Mouse (Mus musculus) MEL (cell line): ENCODE data around the gene Mr1. TPM values are rescaled to one million over a fixed set of nuclear protein-coding genes. Genes with fewer than 3 reads are reported as not detected.

Experiments used
- DNase-seq: peaks from one replicate; pipeline ENCODE4 v3.0.0; 2011; ENCODE audit warnings: low read depth, low spot score
- H3K27ac ChIP-seq: 2 replicates; pipeline ENCODE4 v1.5.1; 2012; ENCODE audit warnings: low read depth, mild to moderate bottlenecking, control low read depth, low read length, moderate library complexity; ENCODE audit not compliant: control insufficient read depth
- H3K27me3 ChIP-seq, 2 experiments: fragments of 150-350 bp in 1 of 2; sonication (generic) in 1 of 2; 2 replicates each; pipeline ENCODE4 v1.6.1; 2012; ENCODE audit warnings: low read length in 2 of 2, mild to moderate bottlenecking in 2 of 2, improper control_type of control experiment in 1 of 2, moderate library complexity in 1 of 2; ENCODE audit not compliant: insufficient read depth in 2 of 2, control insufficient read depth in 1 of 2
- H3K36me3 ChIP-seq, 2 experiments: 2 replicates each; pipeline ENCODE4 v1.6.1; 2012 to 2014; ENCODE audit warnings: low read length in 2 of 2, improper control_type of control experiment in 1 of 2, inconsistent platforms in 1 of 2, mild to moderate bottlenecking in 1 of 2; ENCODE audit not compliant: insufficient read depth in 2 of 2, control insufficient read depth in 1 of 2
- H3K4me1 ChIP-seq, 2 experiments: fragments of 150-350 bp in 1 of 2; sonication (generic) in 1 of 2; 2 replicates each; pipeline ENCODE4 v1.6.1; 2012; ENCODE audit warnings: low read length in 2 of 2, improper control_type of control experiment in 1 of 2, mild to moderate bottlenecking in 1 of 2; ENCODE audit not compliant: insufficient read depth in 2 of 2, control insufficient read depth in 1 of 2
- H3K4me3 ChIP-seq, 2 experiments: fragments of 150-350 bp in 1 of 2; sonication (generic) in 1 of 2; 2 replicates each; pipeline ENCODE4 v1.5.1; 2012; ENCODE audit warnings: low read depth in 2 of 2, low read length in 2 of 2, mild to moderate bottlenecking in 2 of 2, moderate library complexity in 2 of 2, control low read depth in 1 of 2, improper control_type of control experiment in 1 of 2; ENCODE audit not compliant: control insufficient read depth in 1 of 2, insufficient read depth in 1 of 2
- H3K79me2 ChIP-seq: 2 replicates; pipeline ENCODE4 v1.6.1; 2012; ENCODE audit warnings: mild to moderate bottlenecking, low read length, moderate library complexity; ENCODE audit not compliant: control insufficient read depth, poor library complexity, insufficient read depth
- H3K9ac ChIP-seq: 2 replicates; pipeline ENCODE4 v1.6.1; 2012; ENCODE audit warnings: low read depth, mild to moderate bottlenecking, control low read depth, low read length, moderate library complexity; ENCODE audit not compliant: control insufficient read depth, poor library complexity, severe bottlenecking
- H3K9me3 ChIP-seq: fragments of 150-350 bp; sonication (generic); replicated peaks from 2 replicates; pipeline ENCODE4 v1.6.1; 2012; ENCODE audit warnings: mild to moderate bottlenecking, low read length, improper control_type of control experiment, moderate library complexity; ENCODE audit not compliant: insufficient read depth
- BHLHE40 ChIP-seq: IDR thresholded peaks from 2 replicates; pipeline ENCODE4 v1.6.1; 2012; ENCODE audit warnings: low read depth, mild to moderate bottlenecking, inconsistent platforms, low read length, improper control_type of control experiment, borderline replicate concordance
- CHD1 ChIP-seq: IDR thresholded peaks from 2 replicates; pipeline ENCODE4 v1.6.1; 2012; ENCODE audit warnings: low read depth, mild to moderate bottlenecking, inconsistent platforms, low read length, improper control_type of control experiment
- CHD2 ChIP-seq: IDR thresholded peaks from 2 replicates; pipeline ENCODE4 v1.6.1; 2011; ENCODE audit warnings: low read length, improper control_type of control experiment
- ELF1 ChIP-seq: IDR thresholded peaks from 2 replicates; pipeline ENCODE4 v1.6.1; 2014; ENCODE audit warnings: low read depth, mild to moderate bottlenecking, inconsistent platforms, low read length, improper control_type of control experiment, moderate library complexity
- EP300 ChIP-seq, 2 experiments: IDR thresholded peaks; 2 replicates each; pipeline ENCODE4 v1.6.1; 2011; ENCODE audit warnings: improper control_type of control experiment in 2 of 2, low read length in 2 of 2, low read depth in 1 of 2, mild to moderate bottlenecking in 1 of 2
- ETS1 ChIP-seq: IDR thresholded peaks from 2 replicates; pipeline ENCODE4 v1.6.1; 2012; ENCODE audit warnings: low read depth, mild to moderate bottlenecking, inconsistent platforms, low read length, improper control_type of control experiment, moderate library complexity
- GATA1 ChIP-seq: IDR thresholded peaks from 2 replicates; pipeline ENCODE4 v1.6.1; 2011; ENCODE audit warnings: low read depth, low read length, improper control_type of control experiment
- HCFC1 ChIP-seq: IDR thresholded peaks from 2 replicates; pipeline ENCODE4 v1.6.1; 2012; ENCODE audit warnings: low read depth, mild to moderate bottlenecking, inconsistent platforms, low read length, improper control_type of control experiment, moderate library complexity
- JUND ChIP-seq: IDR thresholded peaks from 2 replicates; pipeline ENCODE4 v1.6.1; 2011; ENCODE audit warnings: low read depth, mild to moderate bottlenecking, improper control_type of control experiment, low read length
- MAZ ChIP-seq: IDR thresholded peaks from 2 replicates; pipeline ENCODE4 v1.6.1; 2012; ENCODE audit warnings: low read depth, mild to moderate bottlenecking, inconsistent platforms, low read length, improper control_type of control experiment
- MEF2A ChIP-seq: IDR thresholded peaks from 2 replicates; pipeline ENCODE4 v1.6.1; 2014; ENCODE audit warnings: low read depth, mild to moderate bottlenecking, inconsistent platforms, low read length, improper control_type of control experiment; ENCODE audit not compliant: poor library complexity, insufficient replicate concordance, severe bottlenecking; ENCODE audit errors: extremely low read depth
- MYC ChIP-seq: IDR thresholded peaks from 2 replicates; pipeline ENCODE4 v1.6.1; 2011; ENCODE audit warnings: low read depth, mild to moderate bottlenecking, low read length, improper control_type of control experiment, moderate library complexity
- NRF1 ChIP-seq: IDR thresholded peaks from 2 replicates; pipeline ENCODE4 v1.6.1; 2014; ENCODE audit warnings: low read depth, mild to moderate bottlenecking, inconsistent platforms, low read length, improper control_type of control experiment, moderate library complexity; ENCODE audit not compliant: poor library complexity, insufficient read depth, severe bottlenecking
- POLR2AphosphoS5 ChIP-seq: IDR thresholded peaks from 2 replicates; pipeline ENCODE4 v1.6.1; 2012; ENCODE audit warnings: low read depth, borderline replicate concordance, mild to moderate bottlenecking, inconsistent platforms, low read length, moderate library complexity, mixed read lengths
- SIN3A ChIP-seq: IDR thresholded peaks from 2 replicates; pipeline ENCODE4 v1.6.1; 2012; ENCODE audit warnings: low read length, improper control_type of control experiment, inconsistent platforms
- SMC3 ChIP-seq: IDR thresholded peaks from 2 replicates; pipeline ENCODE4 v1.6.1; 2011; ENCODE audit warnings: low read depth, low read length, improper control_type of control experiment
- TBP ChIP-seq: IDR thresholded peaks from 2 replicates; pipeline ENCODE4 v1.8.0; 2011; ENCODE audit warnings: low read depth, low read length, improper control_type of control experiment
- UBTF ChIP-seq: IDR thresholded peaks from 2 replicates; pipeline ENCODE4 v1.6.1; 2012; ENCODE audit warnings: low read depth, mild to moderate bottlenecking, inconsistent platforms, low read length, improper control_type of control experiment, moderate library complexity, borderline replicate concordance; ENCODE audit not compliant: insufficient read depth
- USF1 ChIP-seq: IDR thresholded peaks from 2 replicates; pipeline ENCODE4 v1.6.1; 2014; ENCODE audit warnings: low read depth, mild to moderate bottlenecking, inconsistent platforms, low read length, improper control_type of control experiment, moderate library complexity
- ZC3H11A ChIP-seq: IDR thresholded peaks from 2 replicates; pipeline ENCODE4 v1.6.1; 2012; ENCODE audit warnings: low read depth, mild to moderate bottlenecking, inconsistent platforms, low read length, improper control_type of control experiment
- polyA plus RNA-seq, 2 experiments: library from polyadenylated mRNA; stranded (reverse) in 1 of 2; unstranded in 1 of 2; fragments of >175 nt in 1 of 2; fragments of >200 nt in 1 of 2; gene quantifications; 2 replicates each; pipeline versions ENCODE4 v1.2.1 to v1.2.4; 2012; ENCODE audit warnings: low replicate concordance in 2 of 2, low read depth in 1 of 2; ENCODE audit not compliant: insufficient read length in 2 of 2, insufficient read depth in 1 of 2, missing spikeins in 1 of 2
- total RNA-seq: library from RNA; depleted of rRNA; stranded (reverse); fragments of 300-350 nt; gene quantifications from 2 replicates; pipeline ENCODE4 v1.2.3, GENCODE M21; 2012

Gene Mr1
- total and polyA plus RNA-seq, 3 experiments: 2.0 to 3.9 TPM; not detected in 1

DNA sequence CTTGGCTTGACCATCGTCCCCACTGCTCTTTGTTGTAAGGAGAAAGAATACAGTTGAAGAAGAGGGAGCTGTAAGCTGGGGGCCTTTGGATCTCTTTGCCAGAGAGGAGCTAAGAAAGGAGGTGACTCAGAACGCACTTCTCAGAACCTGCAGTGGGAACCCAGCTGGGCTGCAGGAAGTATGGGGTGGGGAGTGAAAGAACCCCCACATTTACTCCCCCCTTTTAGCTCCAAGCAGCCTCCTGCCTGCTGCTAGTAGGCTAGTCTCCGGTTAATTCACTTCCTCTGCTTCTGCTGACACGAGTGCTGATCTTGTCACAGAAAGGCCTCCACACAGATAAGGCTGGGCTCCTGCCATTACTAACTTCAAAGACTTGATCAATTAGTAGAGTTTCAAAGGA, 59.7 kb downstream of the Mr1 start:
- H3K4me1 ChIP-seq: peaks cover 18 to 51% of the 10 kb centered on the region in 2 experiments
- TF ChIP-seq ETS1 (peak; percentile 67), MAZ (peak; percentile 21; the same call in 1 of the 2 replicates), BHLHE40 (0 out of 2 replicates have a peak, but pooled peaks have one; percentile 17), EP300 (IDR thresholded peaks at IDR 0.05; ENCODE audit: low read depth in 1 of 2, low read length in 2 of 2) (peak; percentile 27 to 32; a peak in 3 of 4 replicates), SIN3A (peak; percentile 45; the same call in 1 of the 2 replicates), ZC3H11A (no peak), GATA1 (peak; percentile 61), TBP (0 out of 2 replicates have a peak, but pooled peaks have one; percentile 24), SMC3 (no peak), JUND (0 out of 2 replicates have a peak, but pooled peaks have one; percentile 25), MYC (peak; percentile 37; the same call in 1 of the 2 replicates)
- H3K9me3 ChIP-seq: no peaks in the 10 kb centered on the region
- no peaks in the 10 kb centered on the region for H3K27me3 ChIP-seq
- H3K4me3 ChIP-seq: peak overlapping the region; percentile 41 to 59
- peak overlapping the region; percentile 65 for H3K27ac ChIP-seq
- peak overlapping the region; percentile 61 for H3K9ac ChIP-seq
- H3K79me2 ChIP-seq: no peaks in the 10 kb centered on the region; the same call in 1 of the 2 replicates
- peak; percentile 63 for DNase-seq
- peaks cover 0 to 28% of the 10 kb centered on the region in 2 experiments; a peak in 2 of 4 replicates for H3K36me3 ChIP-seq

DNA sequence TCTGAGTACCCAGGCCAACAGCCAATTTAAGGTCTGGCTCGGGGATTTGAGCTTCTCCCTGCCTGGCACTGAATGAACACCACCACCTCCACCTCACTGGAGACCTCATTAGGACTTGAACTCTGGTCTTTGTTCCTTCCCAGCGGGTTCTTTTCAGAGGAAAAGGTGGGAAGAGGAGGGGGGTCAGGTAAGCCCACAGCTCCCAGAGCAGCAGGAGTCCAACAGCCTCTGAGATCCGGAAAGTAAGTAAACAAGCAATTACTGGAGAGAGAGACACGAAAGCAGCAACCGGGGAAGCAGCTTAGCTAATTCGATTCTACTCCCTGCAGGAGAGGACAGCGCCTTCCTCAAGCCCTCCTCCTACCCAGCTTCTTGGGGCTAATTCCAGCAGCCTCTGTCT, 60.2 kb downstream of the Mr1 start:
- Histone ChIP-seq H3K27ac (peak overlapping the region; percentile 65), H3K4me1 (peaks cover 18 to 49% of the 10 kb centered on the region in 2 experiments), H3K9ac (peak overlapping the region; percentile 61), H3K79me2 (no peaks in the 10 kb centered on the region; the same call in 1 of the 2 replicates), H3K36me3 (peaks cover 0 to 28% of the 10 kb centered on the region in 2 experiments; a peak in 2 of 4 replicates), H3K4me3 (peak overlapping the region; percentile 41 to 59), H3K9me3 (no peaks in the 10 kb centered on the region), H3K27me3 (no peaks in the 10 kb centered on the region)
- no peak for TF ChIP-seq NRF1
- no peak for TF ChIP-seq CHD1
- TF ChIP-seq POLR2AphosphoS5: no peak
- no peak for TF ChIP-seq MYC
- no peak for TF ChIP-seq USF1
- no peak for TF ChIP-seq UBTF
- no peak for TF ChIP-seq MEF2A
- no peak for TF ChIP-seq ZC3H11A
- TF ChIP-seq ELF1: no peak
- no peak for TF ChIP-seq TBP
- no peak for TF ChIP-seq BHLHE40
- no peak for TF ChIP-seq HCFC1
- no peak for TF ChIP-seq GATA1
- TF ChIP-seq CHD2: no peak
- DNase-seq: peak; percentile 60
